Mouse (Mus musculus) T-helper 17 cell (primary cell): ENCODE results near the gene Padi2.

ENCODE experiments used
- in situ Hi-C, 2 experiments: fragments of 300-600 bp; cut with MboI, MseI; formaldehyde crosslinking; loops; 1 replicate in 1 of 2; 2 replicates in 1 of 2; pipeline ENCODE4 v1.15.1; 2025; ENCODE audit warnings: high pct_unique_total_duplicates in 2 of 2

Gene Padi2

GRCm38 (mm10) chr4:140982808-140983207 is 76.7 kb downstream of the Padi2 start:
- in situ Hi-C loops, result no loop called here

DNA sequence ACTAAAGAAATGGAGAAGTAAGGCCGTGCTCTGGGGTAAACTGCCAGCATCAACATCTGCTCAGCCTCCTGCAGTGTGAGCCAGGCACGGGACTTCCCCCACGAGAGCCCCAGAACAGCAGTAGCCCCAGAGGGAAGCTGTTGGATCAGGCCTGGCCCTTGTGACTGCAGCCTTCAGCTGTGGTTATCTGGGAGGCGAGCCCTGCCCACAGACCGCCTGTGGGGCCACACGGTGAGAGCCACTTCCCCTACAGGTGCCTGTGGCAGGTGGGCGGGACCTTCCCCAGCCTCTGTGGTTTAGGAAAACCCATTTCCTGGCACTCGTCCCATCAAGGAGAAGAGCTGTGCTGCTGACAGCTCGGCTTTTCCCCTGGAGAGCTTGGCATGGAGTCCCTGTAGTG is 77.3 kb downstream of the Padi2 start:
- in situ Hi-C loops, result no loop called here

GRCm38 (mm10) chr4:140984544-140984943 is 78.4 kb downstream of the Padi2 start:
- in situ Hi-C loops, result no loop called here

DNA sequence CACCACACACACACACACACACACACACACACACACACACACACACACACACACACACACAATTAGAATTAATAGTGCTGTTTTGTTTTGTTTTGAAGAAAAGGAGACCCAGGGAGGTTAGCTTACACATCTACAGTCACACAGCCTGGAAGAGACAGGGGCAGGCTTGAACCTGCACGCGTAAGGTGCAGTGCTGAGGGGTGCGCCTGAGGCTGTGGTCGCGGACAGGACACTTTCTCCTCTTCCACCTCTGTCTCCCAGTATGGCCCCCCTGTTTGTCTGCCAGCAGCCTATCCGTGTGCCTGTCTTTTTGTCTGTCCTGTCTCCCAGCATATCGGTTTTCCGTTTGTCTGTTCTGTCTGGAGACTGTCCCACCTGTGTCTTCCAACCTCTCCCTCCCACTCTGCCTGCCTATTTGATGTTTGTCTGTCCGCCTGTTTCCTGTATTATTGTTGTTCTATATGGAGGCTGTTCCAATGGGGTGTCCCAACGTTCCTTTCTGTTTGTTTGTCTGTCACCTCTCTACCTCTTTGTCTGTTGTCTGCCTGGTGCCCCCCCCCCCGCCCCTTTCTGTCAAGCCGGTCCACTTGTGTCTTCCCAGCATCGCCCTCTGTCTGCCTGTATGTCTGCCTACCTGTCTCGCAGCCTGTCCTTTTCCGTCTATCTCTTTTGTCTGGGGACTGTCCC is 80.0 kb downstream of the Padi2 start:
- in situ Hi-C loops, result loop anchor here in 1 of 2 experiments (5.0 kb wide), 1 partner anchor 76 kb away; the partner anchor contains the start of gene Crocc

GRCm38 (mm10) chr4:140986711-140987395 is 80.7 kb downstream of the Padi2 start, which contains the start of gene Atp13a2:
Gene Atp13a2, plus strand, starts transcription at chr4:140986873.
- in situ Hi-C loops, result loop anchor here in 1 of 2 experiments (5.0 kb wide), 1 partner anchor 75 kb away; the partner anchor contains the start of gene Crocc

- in situ Hi-C loops, result loop anchor here in 1 of 2 experiments (5.0 kb wide), 1 partner anchor 75 kb away; the partner anchor contains the start of gene Crocc
Observed at GRCm38 (mm10) chr4:140987476-140987875, 81.3 kb downstream of the Padi2 start.

DNA sequence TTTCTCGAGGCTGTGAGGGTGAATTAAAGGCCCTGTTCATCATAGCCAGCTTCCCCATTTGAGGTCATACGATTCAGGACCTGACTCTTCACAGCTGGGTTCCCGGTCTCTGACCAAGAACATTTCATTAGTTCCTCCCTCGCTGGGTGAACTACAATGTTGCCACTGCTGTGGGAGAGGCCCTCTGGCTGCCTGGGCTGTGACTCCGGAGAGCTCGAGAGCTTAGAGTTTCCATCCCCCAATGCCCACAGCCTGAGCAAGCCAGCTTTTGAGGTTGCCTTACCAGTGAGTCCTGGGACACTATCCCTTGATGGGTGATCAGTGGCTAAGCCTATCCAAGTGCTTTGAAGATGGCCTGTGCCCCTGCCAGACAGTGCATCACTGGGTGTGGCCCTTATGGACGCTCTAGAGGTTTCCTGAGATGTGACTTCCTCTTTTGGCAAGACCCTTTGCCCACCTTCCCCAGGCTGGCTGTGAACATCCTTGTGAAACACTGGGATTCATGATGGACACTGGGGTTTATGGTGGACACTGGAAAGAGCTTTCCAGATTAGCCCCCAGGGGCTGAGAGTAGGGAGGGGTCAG is 82.7 kb downstream of the Padi2 start:
- in situ Hi-C loops, result loop anchor here in 1 of 2 experiments (5.0 kb wide), 1 partner anchor 74 kb away; the partner anchor contains the start of gene Crocc

DNA sequence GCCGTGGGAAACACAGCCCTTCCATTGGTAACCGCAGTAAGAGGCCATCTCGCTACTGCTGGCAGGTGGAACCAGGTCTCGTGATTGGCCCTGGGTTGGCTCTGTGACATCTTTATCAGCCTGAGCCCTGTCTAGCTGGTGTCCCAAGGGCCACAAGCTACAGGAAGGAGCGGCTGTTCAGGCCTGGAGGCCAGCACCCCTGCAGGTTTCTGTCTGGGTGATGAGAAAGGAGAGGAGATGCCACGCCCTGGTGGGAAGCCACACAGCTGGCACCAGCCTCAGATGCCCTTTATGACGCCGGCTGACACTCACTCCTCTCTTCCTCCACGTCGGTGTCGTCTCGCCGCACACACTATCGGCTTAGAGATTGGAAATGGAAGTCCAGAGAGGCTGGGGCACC is 83.3 kb downstream of the Padi2 start:
- in situ Hi-C loops, result loop anchor here in 1 of 2 experiments (5.0 kb wide), 1 partner anchor 73 kb away; the partner anchor contains the start of gene Crocc

GRCm38 (mm10) chr4:140992215-140992614 is 86.1 kb downstream of the Padi2 start:
- in situ Hi-C loops, result no loop called here

GRCm38 (mm10) chr4:140993846-140994245 is 87.7 kb downstream of the Padi2 start:
- in situ Hi-C loops, result no loop called here

DNA sequence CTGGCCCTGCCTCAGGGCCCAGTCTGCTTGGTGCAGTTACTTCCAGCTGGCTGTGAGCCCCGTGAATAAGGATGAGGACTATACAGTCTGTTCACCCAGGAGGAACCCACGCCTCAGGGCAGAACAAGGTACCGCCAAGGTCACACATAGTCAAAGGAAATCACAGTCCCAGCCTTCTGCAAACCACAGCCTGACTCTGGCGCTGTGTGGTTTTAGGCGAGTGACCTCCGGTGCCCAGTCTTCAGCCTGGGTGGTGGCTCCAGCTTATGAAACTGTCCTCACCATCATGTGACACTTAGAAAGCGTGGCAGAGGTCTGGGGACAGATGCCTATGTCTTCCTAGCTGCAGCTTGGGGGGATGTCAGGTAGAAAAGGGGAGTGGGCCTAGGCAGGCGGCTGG is 89.7 kb downstream of the Padi2 start:
- in situ Hi-C loops, result no loop called here

DNA sequence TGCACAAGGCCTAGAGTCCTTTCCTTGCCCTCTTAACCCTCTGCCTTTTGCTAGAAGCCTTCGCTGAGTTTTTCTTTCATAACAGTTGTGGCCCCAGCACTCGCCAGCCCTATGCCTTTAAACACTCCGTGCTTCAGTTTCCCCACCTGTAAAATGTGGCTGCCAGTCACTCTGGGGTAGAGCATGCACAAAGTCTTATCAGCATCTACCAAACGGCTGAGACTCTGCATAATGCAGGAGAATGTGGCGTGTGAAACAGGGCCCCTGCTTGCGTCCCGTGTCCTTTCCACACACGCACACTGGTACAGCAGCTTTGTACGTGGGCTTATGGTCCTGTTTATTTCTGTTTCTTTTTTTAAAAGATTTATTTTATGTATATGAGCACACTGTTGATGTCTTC is 90.7 kb downstream of the Padi2 start:
- in situ Hi-C loops, result no loop called here
